Mouse (Mus musculus) megakaryocyte, adult 5-6 weeks (primary cell): ENCODE measurements at regions not wholly inside any gene's neighbourhood (a gene's known extent, or its start where the extent isn't known, plus 50 kb on each side); places are given as distances from the start of the nearest gene placed in this dataset.
A peak's percentile ranks its signal among the peaks of the same experiment; 100 is the strongest.

Experiments used
- ATAC-seq: 2 replicates; pipeline ENCODE4 v1.8.0; 2016; ENCODE audit warnings: mild to moderate bottlenecking, inconsistent platforms; ENCODE audit not compliant: poor library complexity, severe bottlenecking

- ATAC-seq = no peak
Measured at GRCm38 (mm10) chr3:128014909-128015308, 118.8 kb upstream of the Fam241a start.

GRCm38 (mm10) chr3:128002905-128003641 is 106.9 kb upstream of the Fam241a start:
- ATAC-seq = no peak

- ATAC-seq = no peak
Measured at GRCm38 (mm10) chr3:128001924-128002501, 105.9 kb upstream of the Fam241a start.

- no peak for ATAC-seq
Measured at GRCm38 (mm10) chr3:127995678-127996077, 99.6 kb upstream of the Fam241a start.

GRCm38 (mm10) chr3:127987583-127987982 is 91.5 kb upstream of the Fam241a start:
- ATAC-seq = no peak

- no peak for ATAC-seq
Measured at GRCm38 (mm10) chr3:127985165-127985564, 89.0 kb upstream of the Fam241a start.

GRCm38 (mm10) chr3:127977240-127977639 is 81.1 kb upstream of the Fam241a start:
- ATAC-seq = no peak

GRCm38 (mm10) chr3:127970891-127971290 is 74.8 kb upstream of the Fam241a start:
- no peak for ATAC-seq

- no peak for ATAC-seq
Measured at GRCm38 (mm10) chr3:127967170-127967569, 71.0 kb upstream of the Fam241a start.

GRCm38 (mm10) chr3:127966214-127966613 is 70.1 kb upstream of the Fam241a start:
- ATAC-seq = no peak

- no peak for ATAC-seq
Measured at GRCm38 (mm10) chr3:127958919-127959684, 63.0 kb upstream of the Fam241a start.

GRCm38 (mm10) chr3:127954856-127955255 is 58.7 kb upstream of the Fam241a start:
- no peak for ATAC-seq

- no peak for ATAC-seq
Measured at GRCm38 (mm10) chr3:127953610-127954009, 57.5 kb upstream of the Fam241a start.

GRCm38 (mm10) chr3:127948898-127949620 is 52.9 kb upstream of the Fam241a start:
- ATAC-seq = peak; percentile 92

- peak; percentile 67 for ATAC-seq
Measured at GRCm38 (mm10) chr3:127948326-127948725, 52.2 kb upstream of the Fam241a start.
